Mouse (Mus musculus) liver, adult 2 months (tissue): ENCODE data around the gene Gm49405. TPM values are rescaled to one million over a fixed set of nuclear protein-coding genes. Genes with fewer than 3 reads are reported as not detected.

Source experiments
- DNase-seq: peaks from one replicate; pipeline ENCODE4 v3.0.0-alpha.2; 2011; ENCODE audit warnings: low read depth, low spot score; ENCODE audit errors: extremely low read depth
- H3K27ac ChIP-seq: fragments of 200-500 bp; replicated peaks from 2 replicates; pipeline ENCODE4 v1.5.1; 2012; ENCODE audit warnings: low read depth, mild to moderate bottlenecking, control low read depth, inconsistent platforms, low read length; ENCODE audit not compliant: insufficient read depth
- H3K27me3 ChIP-seq: fragments of 200-500 bp; 2 replicates; pipeline ENCODE4 v1.6.1; 2012; ENCODE audit warnings: mild to moderate bottlenecking, moderate library complexity, low read length, inconsistent platforms; ENCODE audit not compliant: control insufficient read depth, insufficient read depth
- H3K36me3 ChIP-seq: fragments of 200-500 bp; 2 replicates; pipeline ENCODE4 v1.6.1; 2012; ENCODE audit warnings: low read length, inconsistent platforms; ENCODE audit not compliant: control insufficient read depth, insufficient read depth
- H3K4me1 ChIP-seq: fragments of 200-500 bp; 2 replicates; pipeline ENCODE4 v1.6.1; 2011; ENCODE audit warnings: low read length; ENCODE audit not compliant: control insufficient read depth, insufficient read depth
- H3K4me3 ChIP-seq: fragments of 200-500 bp; 2 replicates; pipeline ENCODE4 v1.5.1; 2011; ENCODE audit warnings: low read depth, mild to moderate bottlenecking, control low read depth, low read length, moderate library complexity; ENCODE audit not compliant: insufficient read depth
- H3K79me2 ChIP-seq: fragments of 200-500 bp; 2 replicates; pipeline ENCODE4 v1.6.1; 2012; ENCODE audit warnings: inconsistent platforms, mild to moderate bottlenecking, low read length, moderate library complexity; ENCODE audit not compliant: control insufficient read depth, insufficient read depth
- H3K9ac ChIP-seq: fragments of 200-500 bp; 2 replicates; pipeline ENCODE4 v1.6.1; 2012; ENCODE audit warnings: low read depth, mild to moderate bottlenecking, control low read depth, inconsistent platforms, low read length
- CTCF ChIP-seq: fragments of 200-500 bp; IDR thresholded peaks from 2 replicates; pipeline ENCODE4 v1.5.1; 2011; ENCODE audit warnings: low read depth, low read length, control low read depth
- POLR2A ChIP-seq: fragments of 200-500 bp; IDR thresholded peaks from 2 replicates; pipeline ENCODE4 v1.6.1; 2011; ENCODE audit warnings: low read length, control low read depth; ENCODE audit not compliant: insufficient read depth; ENCODE audit errors: extremely low read depth
- WGBS: fragments of 180-500 bp; shearing (Covaris S2); methylation state at CpG from one replicate; pipeline ENCODE4 v1.1.7; 2018; 5-methylcytosine and 5-hydroxymethylcytosine counted together
- polyA plus RNA-seq: library from polyadenylated mRNA; depleted of rRNA; stranded (reverse); fragments of >200 nt; gene quantifications from 2 replicates; pipeline ENCODE4 v1.2.3, GENCODE M21; 2012
- total RNA-seq: library from RNA; depleted of rRNA; stranded (reverse); fragments of >200 nt; gene quantifications from 2 replicates; pipeline ENCODE4 v1.2.3, GENCODE M21; 2014

The Gm49405 gene
- total and polyA plus RNA-seq, 2 experiments, result 0.92 to 1.1 TPM

DNA sequence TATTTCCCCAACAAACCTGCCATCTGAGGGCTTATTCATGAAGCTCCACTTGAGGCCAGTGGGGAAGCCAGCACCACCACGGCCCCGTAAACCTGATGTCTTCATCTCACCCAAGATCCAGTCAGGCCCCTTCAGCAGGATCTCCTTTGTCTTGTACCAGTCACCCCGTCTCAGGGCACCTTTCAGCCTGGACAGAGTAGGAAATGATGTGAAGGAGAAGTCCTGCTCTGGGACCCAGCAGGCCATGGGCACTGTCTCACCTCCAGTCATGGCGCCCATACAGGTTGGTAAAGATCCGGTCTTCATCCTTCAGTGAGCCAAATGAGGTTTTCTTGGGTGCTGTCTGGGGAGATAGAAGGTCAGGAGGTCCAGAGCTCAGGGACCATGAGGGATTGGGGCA is 10.7 kb downstream of the Gm49405 start:
- Histone ChIP-seq H3K4me3 (no peak overlapping the region), H3K9ac (no peak overlapping the region), H3K27me3 (no peaks in the 10 kb centered on the region), H3K4me1 (peaks cover 9% of the 10 kb centered on the region), H3K36me3 (peaks cover 17% of the 10 kb centered on the region; the same call in 1 of the 2 replicates), H3K79me2 (no peaks in the 10 kb centered on the region; the same call in 1 of the 2 replicates), H3K27ac (no peak overlapping the region)
- DNase-seq, result no peak
- TF ChIP-seq POLR2A (no peak), CTCF (no peak)
- WGBS, result 95% methylated on average over 5 of the region's 5 CpGs

DNA sequence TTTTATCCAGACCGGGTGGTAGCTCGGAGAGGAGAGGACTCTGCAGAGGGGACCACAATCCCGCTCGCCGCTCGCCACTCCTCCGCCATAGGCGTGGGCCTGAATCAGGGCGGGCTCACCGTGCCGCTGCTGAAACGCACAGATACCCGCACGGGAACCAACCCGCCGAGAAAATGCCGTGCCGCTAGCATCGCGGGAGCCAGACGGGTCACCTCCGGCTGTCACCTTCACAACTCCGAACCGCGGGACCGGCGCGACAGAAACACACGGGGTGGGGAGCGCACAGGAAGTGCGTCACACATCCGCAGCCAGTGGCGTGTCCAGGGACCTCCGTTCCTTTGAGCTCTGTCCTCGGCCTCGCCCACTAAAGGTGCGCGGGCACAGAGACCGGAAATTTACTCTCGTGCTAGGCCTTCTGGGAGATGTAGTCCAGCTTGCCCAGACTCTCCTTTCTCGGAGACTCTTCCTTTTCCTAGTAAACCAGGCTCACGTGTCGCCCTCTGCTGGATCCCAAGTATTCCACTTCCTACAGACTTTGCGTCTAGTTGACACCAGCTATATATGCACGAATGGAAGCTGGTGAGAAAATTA is 12.1 kb downstream of the Gm49405 start, which contains the start of gene Ndufv1:
Gene Ndufv1 (minus strand): TSS at position 375 of the 591 bp plus-strand sequence.
- Histone ChIP-seq H3K79me2 (no peaks in the 10 kb centered on the region; the same call in 1 of the 2 replicates), H3K9ac (peak within 1 kb of the TSS; percentile 91), H3K27me3 (no peaks in the 10 kb centered on the region), H3K4me3 (peak within 1 kb of the TSS; percentile 94), H3K36me3 (peaks cover 13% of the 10 kb centered on the region; the same call in 1 of the 2 replicates), H3K4me1 (peaks cover 9% of the 10 kb centered on the region), H3K27ac (peak within 1 kb of the TSS; percentile 78)
- DNase-seq, result peak; percentile 99
- WGBS, result under 1% methylated on average over 45 of the region's 45 CpGs
- TF ChIP-seq CTCF (peak; percentile 63), POLR2A (peak; percentile 81)

DNA sequence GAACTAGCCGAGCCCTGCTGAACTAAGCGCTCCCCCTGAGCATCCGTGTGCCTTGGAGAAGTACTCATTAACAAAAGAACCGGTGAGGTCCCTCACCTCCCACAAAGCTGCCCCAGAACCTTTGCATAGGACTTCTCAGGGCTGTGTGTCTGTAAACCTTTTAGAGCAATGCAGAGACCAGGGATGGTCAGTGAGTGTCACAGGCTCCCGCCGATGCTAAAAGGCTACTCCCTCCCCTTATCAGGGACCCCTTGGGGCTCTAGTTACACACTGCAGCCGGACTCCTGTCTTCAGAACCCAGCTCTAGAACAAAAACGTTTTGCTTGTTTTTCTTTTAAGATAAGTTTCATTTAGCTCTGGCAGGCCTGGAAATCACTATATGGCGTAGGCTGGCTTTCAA is 12.6 kb downstream of the Gm49405 start:
- TF ChIP-seq POLR2A (no peak), CTCF (no peak)
- peaks cover 9% of the 10 kb centered on the region for H3K4me1 ChIP-seq
- peak overlapping the region; percentile 71 for H3K9ac ChIP-seq
- DNase-seq, result no peak
- H3K36me3 ChIP-seq, result peaks cover 12% of the 10 kb centered on the region; the same call in 1 of the 2 replicates
- no peaks in the 10 kb centered on the region for H3K27me3 ChIP-seq
- H3K4me3 ChIP-seq, result peak overlapping the region; percentile 38
- H3K79me2 ChIP-seq, result no peaks in the 10 kb centered on the region; the same call in 1 of the 2 replicates
- 25% methylated on average over 9 of the region's 9 CpGs for WGBS
- peak overlapping the region; percentile 30; the same call in 1 of the 2 replicates for H3K27ac ChIP-seq

DNA sequence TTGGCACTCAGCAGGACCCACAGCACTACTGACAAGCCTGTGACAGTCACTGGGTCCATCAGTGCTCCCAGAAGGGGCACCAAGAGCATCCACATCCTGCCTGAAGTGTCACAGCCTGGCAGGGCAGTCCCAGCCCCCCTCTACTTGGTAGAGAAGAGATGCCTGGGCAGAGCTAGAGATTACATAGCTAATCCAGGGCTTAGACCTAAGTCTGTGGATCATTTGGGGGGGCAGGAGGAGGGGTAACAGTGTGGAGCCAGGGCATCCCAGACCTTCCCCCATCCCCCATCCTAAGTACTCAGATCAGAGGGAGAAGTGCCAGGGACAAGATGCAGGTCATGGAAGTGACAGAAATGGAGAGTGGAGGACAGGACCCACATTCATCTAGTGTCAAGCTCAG is 14.4 kb downstream of the Gm49405 start:
- Histone ChIP-seq H3K4me3 (no peak overlapping the region), H3K27ac (no peak overlapping the region), H3K79me2 (no peaks in the 10 kb centered on the region; the same call in 1 of the 2 replicates), H3K27me3 (no peaks in the 10 kb centered on the region), H3K4me1 (peaks cover 20% of the 10 kb centered on the region), H3K36me3 (no peaks in the 10 kb centered on the region), H3K9ac (no peak overlapping the region)
- DNase-seq, result no peak
- no peak for TF ChIP-seq POLR2A
- no peak for TF ChIP-seq CTCF

DNA sequence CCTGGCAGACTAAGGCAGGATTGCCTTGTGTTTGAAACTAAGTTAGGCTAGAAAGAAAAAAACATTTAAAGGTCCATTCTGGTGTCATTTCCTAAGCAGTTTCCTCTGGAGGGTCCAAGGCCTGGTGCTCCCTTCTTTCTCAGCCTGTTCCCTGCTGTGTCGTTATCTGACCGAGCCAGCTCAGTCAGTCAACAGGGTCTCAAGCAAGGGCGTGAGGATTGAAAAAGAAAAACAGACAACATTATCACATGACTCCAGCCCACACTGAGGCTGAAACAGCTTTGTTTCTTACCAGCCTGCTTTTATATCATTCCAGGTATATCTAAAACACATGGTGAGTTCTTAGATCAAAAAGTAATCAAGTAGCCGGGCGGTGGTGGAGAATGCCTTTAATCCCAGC is 15.2 kb downstream of the Gm49405 start:
- 81% methylated on average over 5 of the region's 5 CpGs for WGBS
- Histone ChIP-seq H3K4me1 (peaks cover 22% of the 10 kb centered on the region), H3K4me3 (no peak overlapping the region), H3K79me2 (no peaks in the 10 kb centered on the region; the same call in 1 of the 2 replicates), H3K36me3 (no peaks in the 10 kb centered on the region), H3K9ac (no peak overlapping the region), H3K27me3 (no peaks in the 10 kb centered on the region), H3K27ac (no peak overlapping the region)
- DNase-seq, result no peak
- TF ChIP-seq POLR2A (no peak), CTCF (no peak)
